Mouse (Mus musculus): Measurements from ENCODE around the gene Slx4. TPM values are rescaled to one million over a fixed set of nuclear protein-coding genes. Genes with fewer than 3 reads are reported as not detected.

Slx4 gene
- 33.5 and 39.5 TPM in 2 replicates for polyA plus RNA-seq (2011; ENCODE audit: insufficient read depth, insufficient read length, low read depth, missing spikeins)

DNA sequence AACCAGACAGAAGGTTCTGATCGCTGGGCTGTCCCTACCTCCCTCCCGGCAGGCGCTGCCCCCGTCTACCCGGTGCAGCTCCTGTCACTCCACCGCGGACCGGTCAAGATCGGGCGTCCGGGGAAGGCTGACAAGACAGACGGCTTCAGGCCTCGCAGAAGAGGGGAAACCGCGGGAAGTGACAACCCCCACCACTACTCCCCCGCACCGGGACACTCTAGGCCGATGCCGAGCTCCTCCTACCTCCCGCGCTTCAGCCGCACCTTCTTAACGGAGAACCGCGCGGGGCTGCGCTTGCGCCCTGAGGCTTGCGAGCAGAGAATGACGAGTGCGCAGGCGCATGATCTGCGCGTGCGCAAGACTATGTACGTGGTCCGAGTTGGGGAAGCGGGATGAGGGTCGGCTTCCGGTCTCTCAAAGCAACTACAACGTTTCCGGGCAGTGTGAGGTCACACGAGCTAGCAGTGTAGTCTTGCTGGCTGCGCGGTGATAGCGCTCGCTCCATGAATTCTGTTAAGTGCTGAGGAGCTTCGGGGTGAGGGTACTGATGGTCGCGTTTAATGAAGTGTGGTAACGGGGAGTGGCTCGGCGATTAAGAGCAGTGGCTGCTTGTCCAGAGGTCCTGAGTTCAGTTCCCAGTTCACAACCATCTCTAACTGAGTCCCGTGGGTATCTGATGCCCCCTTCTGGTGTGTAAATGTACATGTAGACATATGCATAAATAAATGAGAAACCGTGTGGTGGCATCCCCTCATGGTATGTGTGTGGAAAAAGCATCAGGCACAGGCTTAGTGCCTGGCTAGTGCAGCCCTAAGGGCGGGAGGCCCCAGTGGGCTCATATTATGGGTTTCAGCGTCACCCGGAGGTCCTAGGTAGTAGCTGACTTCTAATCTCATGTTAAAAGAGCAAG is at the start of gene Slx4:
Slx4 (minus strand) TSS at position 282 of the 910 bp plus-strand sequence.
- peaks cover 2% of the 10 kb centered on the region for H3K9me3 ChIP-seq (replicated peaks; ENCODE audit: control insufficient read depth, insufficient read depth, low read length, poor library complexity, severe bottlenecking)
- TF ChIP-seq EP300 (IDR thresholded peaks at IDR 0.05; ENCODE audit: insufficient read depth, low read depth, low read length): 0 out of 2 replicates have a peak, but pooled peaks have one; percentile 22
- TF ChIP-seq POLR2A (IDR thresholded peaks at IDR 0.05; ENCODE audit: insufficient read depth, low read length): peak; percentile 93
- no peak for TF ChIP-seq CTCF (IDR thresholded peaks at IDR 0.05; ENCODE audit: low read depth, low read length)
- peak within 1 kb of the TSS; percentile 89 for H3K4me3 ChIP-seq (ENCODE audit: low read depth, low read length)
- H3K27me3 ChIP-seq (ENCODE audit: control insufficient read depth, insufficient read depth, low read length, poor library complexity, severe bottlenecking): no peaks in the 10 kb centered on the region
- H3K36me3 ChIP-seq (ENCODE audit: control insufficient read depth, insufficient read depth, low read length, poor library complexity, severe bottlenecking): peaks cover 18% of the 10 kb centered on the region
- peaks cover 1% of the 10 kb centered on the region for H3K4me1 ChIP-seq (ENCODE audit: control insufficient read depth, insufficient read depth, low read length)
- peak within 1 kb of the TSS; percentile 57 for H3K27ac ChIP-seq (ENCODE audit: insufficient read depth, low read length)
- H3K9ac ChIP-seq (ENCODE audit: low read depth, poor library complexity, severe bottlenecking): peak within 1 kb of the TSS; percentile 66

- Histone ChIP-seq H3K36me3 (ENCODE audit: control insufficient read depth, insufficient read depth, low read length, poor library complexity, severe bottlenecking) (peaks cover 44% of the 10 kb centered on the region), H3K27me3 (ENCODE audit: control insufficient read depth, insufficient read depth, low read length, poor library complexity, severe bottlenecking) (no peaks in the 10 kb centered on the region), H3K4me1 (ENCODE audit: control insufficient read depth, insufficient read depth, low read length) (no peaks in the 10 kb centered on the region), H3K4me3 (ENCODE audit: low read depth, low read length) (no peak overlapping the region), H3K9ac (ENCODE audit: low read depth, poor library complexity, severe bottlenecking) (no peak overlapping the region), H3K9me3 (replicated peaks; ENCODE audit: control insufficient read depth, insufficient read depth, low read length, poor library complexity, severe bottlenecking) (no peaks in the 10 kb centered on the region), H3K27ac (ENCODE audit: insufficient read depth, low read length) (no peak overlapping the region)
- TF ChIP-seq CTCF (IDR thresholded peaks at IDR 0.05; ENCODE audit: low read depth, low read length) (no peak), POLR2A (IDR thresholded peaks at IDR 0.05; ENCODE audit: insufficient read depth, low read length) (no peak), EP300 (IDR thresholded peaks at IDR 0.05; ENCODE audit: insufficient read depth, low read depth, low read length) (no peak)
Observed at GRCm38 (mm10) chr16:4052601-4053000, 49.0 kb upstream of the Slx4 start.

- no peak overlapping the region for H3K4me3 ChIP-seq (ENCODE audit: low read depth, low read length)
- no peaks in the 10 kb centered on the region for H3K27me3 ChIP-seq (ENCODE audit: control insufficient read depth, insufficient read depth, low read length, poor library complexity, severe bottlenecking)
- H3K36me3 ChIP-seq (ENCODE audit: control insufficient read depth, insufficient read depth, low read length, poor library complexity, severe bottlenecking): peaks cover 45% of the 10 kb centered on the region
- no peaks in the 10 kb centered on the region for H3K9me3 ChIP-seq (replicated peaks; ENCODE audit: control insufficient read depth, insufficient read depth, low read length, poor library complexity, severe bottlenecking)
- no peaks in the 10 kb centered on the region for H3K4me1 ChIP-seq (ENCODE audit: control insufficient read depth, insufficient read depth, low read length)
- TF ChIP-seq POLR2A (IDR thresholded peaks at IDR 0.05; ENCODE audit: insufficient read depth, low read length): no peak
- TF ChIP-seq EP300 (IDR thresholded peaks at IDR 0.05; ENCODE audit: insufficient read depth, low read depth, low read length): no peak
- no peak for TF ChIP-seq CTCF (IDR thresholded peaks at IDR 0.05; ENCODE audit: low read depth, low read length)
- H3K9ac ChIP-seq (ENCODE audit: low read depth, poor library complexity, severe bottlenecking): no peak overlapping the region
- H3K27ac ChIP-seq (ENCODE audit: insufficient read depth, low read length): no peak overlapping the region
Observed at GRCm38 (mm10) chr16:4045524-4045923, 42.0 kb upstream of the Slx4 start.

- peaks cover 49% of the 10 kb centered on the region for H3K36me3 ChIP-seq (ENCODE audit: control insufficient read depth, insufficient read depth, low read length, poor library complexity, severe bottlenecking)
- TF ChIP-seq CTCF (IDR thresholded peaks at IDR 0.05; ENCODE audit: low read depth, low read length) (no peak), EP300 (IDR thresholded peaks at IDR 0.05; ENCODE audit: insufficient read depth, low read depth, low read length) (no peak)
- H3K4me1 ChIP-seq (ENCODE audit: control insufficient read depth, insufficient read depth, low read length): no peaks in the 10 kb centered on the region
- H3K4me3 ChIP-seq (ENCODE audit: low read depth, low read length): no peak overlapping the region
- no peak overlapping the region for H3K9ac ChIP-seq (ENCODE audit: low read depth, poor library complexity, severe bottlenecking)
- H3K27me3 ChIP-seq (ENCODE audit: control insufficient read depth, insufficient read depth, low read length, poor library complexity, severe bottlenecking): no peaks in the 10 kb centered on the region
- H3K27ac ChIP-seq (ENCODE audit: insufficient read depth, low read length): no peak overlapping the region
- no peaks in the 10 kb centered on the region for H3K9me3 ChIP-seq (replicated peaks; ENCODE audit: control insufficient read depth, insufficient read depth, low read length, poor library complexity, severe bottlenecking)
Observed at GRCm38 (mm10) chr16:4044093-4044492, 40.5 kb upstream of the Slx4 start.

DNA sequence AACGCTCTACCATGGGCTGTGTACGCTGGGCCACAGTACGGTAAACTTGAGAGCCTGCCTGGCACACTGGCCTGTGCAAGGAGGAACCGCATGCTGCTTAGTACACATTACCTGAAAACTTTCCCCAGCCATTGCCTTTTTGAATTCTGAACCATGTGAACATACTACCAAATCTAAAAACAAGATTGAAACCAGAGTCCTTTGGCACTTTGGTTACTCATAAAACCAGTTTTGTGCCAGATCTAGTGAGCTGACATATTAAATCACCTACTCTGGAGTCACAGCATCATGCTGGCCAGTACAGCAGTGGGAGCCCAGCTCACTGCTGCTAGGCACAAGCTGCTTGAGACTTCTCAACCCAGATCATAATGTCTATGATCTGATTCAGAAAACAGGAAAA is 38.1 kb upstream of the Slx4 start:
- peaks cover 40% of the 10 kb centered on the region for H3K36me3 ChIP-seq (ENCODE audit: control insufficient read depth, insufficient read depth, low read length, poor library complexity, severe bottlenecking)
- H3K9ac ChIP-seq (ENCODE audit: low read depth, poor library complexity, severe bottlenecking): no peak overlapping the region
- no peaks in the 10 kb centered on the region for H3K9me3 ChIP-seq (replicated peaks; ENCODE audit: control insufficient read depth, insufficient read depth, low read length, poor library complexity, severe bottlenecking)
- no peaks in the 10 kb centered on the region for H3K27me3 ChIP-seq (ENCODE audit: control insufficient read depth, insufficient read depth, low read length, poor library complexity, severe bottlenecking)
- no peak overlapping the region for H3K27ac ChIP-seq (ENCODE audit: insufficient read depth, low read length)
- no peak overlapping the region for H3K4me3 ChIP-seq (ENCODE audit: low read depth, low read length)
- no peaks in the 10 kb centered on the region for H3K4me1 ChIP-seq (ENCODE audit: control insufficient read depth, insufficient read depth, low read length)
- TF ChIP-seq POLR2A (IDR thresholded peaks at IDR 0.05; ENCODE audit: insufficient read depth, low read length) (no peak), EP300 (IDR thresholded peaks at IDR 0.05; ENCODE audit: insufficient read depth, low read depth, low read length) (no peak), CTCF (IDR thresholded peaks at IDR 0.05; ENCODE audit: low read depth, low read length) (no peak)

DNA sequence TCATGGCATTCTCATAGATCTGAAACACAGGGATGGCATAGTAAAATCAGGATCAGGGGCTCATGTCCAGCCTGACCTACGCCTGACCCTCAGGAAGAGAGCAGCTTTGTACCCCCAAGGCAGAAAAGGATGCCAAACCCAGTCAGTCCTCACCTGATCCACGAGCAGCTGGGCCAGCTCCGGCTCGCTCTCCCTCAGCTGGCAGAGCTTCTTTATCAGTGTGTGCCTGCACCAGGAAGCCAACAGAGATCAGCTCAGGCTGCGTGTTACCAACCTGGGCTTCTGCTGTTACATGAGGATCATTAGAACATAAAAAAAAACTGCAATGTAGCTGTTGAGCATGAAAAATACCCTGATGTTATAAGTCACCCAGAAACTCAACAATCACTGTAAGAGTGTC is 36.6 kb upstream of the Slx4 start:
- no peaks in the 10 kb centered on the region for H3K9me3 ChIP-seq (replicated peaks; ENCODE audit: control insufficient read depth, insufficient read depth, low read length, poor library complexity, severe bottlenecking)
- no peak overlapping the region for H3K4me3 ChIP-seq (ENCODE audit: low read depth, low read length)
- no peaks in the 10 kb centered on the region for H3K4me1 ChIP-seq (ENCODE audit: control insufficient read depth, insufficient read depth, low read length)
- TF ChIP-seq POLR2A (IDR thresholded peaks at IDR 0.05; ENCODE audit: insufficient read depth, low read length) (no peak), CTCF (IDR thresholded peaks at IDR 0.05; ENCODE audit: low read depth, low read length) (no peak), EP300 (IDR thresholded peaks at IDR 0.05; ENCODE audit: insufficient read depth, low read depth, low read length) (no peak)
- peaks cover 31% of the 10 kb centered on the region for H3K36me3 ChIP-seq (ENCODE audit: control insufficient read depth, insufficient read depth, low read length, poor library complexity, severe bottlenecking)
- H3K27ac ChIP-seq (ENCODE audit: insufficient read depth, low read length): no peak overlapping the region
- no peaks in the 10 kb centered on the region for H3K27me3 ChIP-seq (ENCODE audit: control insufficient read depth, insufficient read depth, low read length, poor library complexity, severe bottlenecking)
- no peak overlapping the region for H3K9ac ChIP-seq (ENCODE audit: low read depth, poor library complexity, severe bottlenecking)

Measured in ES-Bruce4 (cell line).